Mouse (Mus musculus): Measurements from ENCODE around the gene Nfs1. TPM values are rescaled to one million over a fixed set of nuclear protein-coding genes. Genes with fewer than 3 reads are reported as not detected.

The Nfs1 gene
- total and polyA plus RNA-seq, 3 experiments, result 64.5 to 83.9 TPM; not detected in 1

- H3K79me2 ChIP-seq (ENCODE audit: control insufficient read depth, insufficient read depth, low read length, poor library complexity), result peaks cover 32% of the 10 kb centered on the region
- peaks cover 32 to 37% of the 10 kb centered on the region in 2 experiments for H3K36me3 ChIP-seq (ENCODE audit: control insufficient read depth in 1 of 2, insufficient read depth in 2 of 2, low read length in 2 of 2)
- peak within 1 kb of the TSS; percentile 99 for H3K9ac ChIP-seq (ENCODE audit: control insufficient read depth, low read depth, low read length, poor library complexity, severe bottlenecking)
- DNase-seq (ENCODE audit: low read depth, low spot score), result peak; percentile 100
- no peaks in the 10 kb centered on the region for H3K9me3 ChIP-seq (replicated peaks; ENCODE audit: insufficient read depth, low read length)
- peak within 1 kb of the TSS; percentile 89 to 99 for H3K4me3 ChIP-seq (ENCODE audit: control insufficient read depth in 1 of 2, insufficient read depth in 1 of 2, low read depth in 2 of 2, low read length in 2 of 2)
- H3K27me3 ChIP-seq (ENCODE audit: control insufficient read depth in 1 of 2, insufficient read depth in 2 of 2, low read length in 2 of 2), result no peaks in the 10 kb centered on the region
- H3K27ac ChIP-seq (ENCODE audit: control insufficient read depth, low read depth, low read length), result peak within 1 kb of the TSS; percentile 98
- H3K4me1 ChIP-seq (ENCODE audit: control insufficient read depth in 1 of 2, insufficient read depth in 2 of 2, low read length in 2 of 2), result peaks cover 3 to 16% of the 10 kb centered on the region in 2 experiments
- TF ChIP-seq TBP (IDR thresholded peaks at IDR 0.05; ENCODE audit: low read depth, low read length) (peak; percentile 86), MYB (IDR thresholded peaks at IDR 0.05; ENCODE audit: low read depth, low read length) (0 out of 2 replicates have a peak, but pooled peaks have one; percentile 51), EP300 (IDR thresholded peaks at IDR 0.05; ENCODE audit: low read depth in 1 of 2, low read length in 2 of 2) (peak in 1 of 2 experiments; percentile 52; a peak in 2 of 4 replicates), NRF1 (IDR thresholded peaks at IDR 0.05; ENCODE audit: insufficient read depth, low read depth, low read length, poor library complexity, severe bottlenecking) (no peak), MAZ (IDR thresholded peaks at IDR 0.05; ENCODE audit: low read depth, low read length) (peak; percentile 97), ZMIZ1 (IDR thresholded peaks at IDR 0.05; ENCODE audit: low read depth, low read length) (peak; percentile 80; the same call in 1 of the 2 replicates), MAX (IDR thresholded peaks at IDR 0.05; ENCODE audit: low read length) (peak; percentile 63; the same call in 1 of the 2 replicates), GATA1 (IDR thresholded peaks at IDR 0.05; ENCODE audit: low read depth, low read length) (peak; percentile 53), RCOR1 (IDR thresholded peaks at IDR 0.05; ENCODE audit: low read depth, low read length) (no peak), POLR2AphosphoS5 (IDR thresholded peaks at IDR 0.05; ENCODE audit: borderline replicate concordance, low read depth, low read length) (no peak; the same call in 1 of the 2 replicates), CHD2 (IDR thresholded peaks at IDR 0.05; ENCODE audit: low read length) (peak; percentile 100), TAL1 (IDR thresholded peaks at IDR 0.05; ENCODE audit: low read length) (peak; percentile 45), ZNF384 (IDR thresholded peaks at IDR 0.05; ENCODE audit: low read depth, low read length) (no peak), ETS1 (IDR thresholded peaks at IDR 0.05; ENCODE audit: low read depth, low read length) (peak; percentile 80), ELF1 (IDR thresholded peaks at IDR 0.05; ENCODE audit: low read depth, low read length) (no peak), SIN3A (IDR thresholded peaks at IDR 0.05; ENCODE audit: low read length) (peak; percentile 90), CTCF (IDR thresholded peaks at IDR 0.05 in 2 of 3, conservative IDR thresholded peaks at IDR 0.05 in 1 of 3; ENCODE audit: control insufficient read depth in 1 of 3, insufficient read depth in 1 of 3, low read depth in 2 of 3, low read length in 3 of 3, poor library complexity in 1 of 3, severe bottlenecking in 1 of 3) (no peak), ZC3H11A (IDR thresholded peaks at IDR 0.05; ENCODE audit: low read depth, low read length) (no peak), GABPA (IDR thresholded peaks at IDR 0.05; ENCODE audit: low read depth, low read length) (no peak), MAFK (IDR thresholded peaks at IDR 0.05; ENCODE audit: borderline replicate concordance, low read depth, low read length) (no peak), JUND (IDR thresholded peaks at IDR 0.05; ENCODE audit: low read depth, low read length) (no peak), CHD1 (IDR thresholded peaks at IDR 0.05; ENCODE audit: low read depth, low read length) (no peak), RAD21 (IDR thresholded peaks at IDR 0.05; ENCODE audit: low read depth, low read length) (no peak), POLR2A (IDR thresholded peaks at IDR 0.05; ENCODE audit: control insufficient read depth in 1 of 2, insufficient read depth in 1 of 2, low read depth in 1 of 2, low read length in 2 of 2, poor library complexity in 1 of 2) (peak; percentile 84 to 96), MYC (IDR thresholded peaks at IDR 0.05; ENCODE audit: low read depth, low read length) (no peak; the same call in 1 of the 2 replicates), E2F4 (IDR thresholded peaks at IDR 0.05; ENCODE audit: borderline replicate concordance, low read depth, low read length) (no peak), POLR2AphosphoS2 (IDR thresholded peaks at IDR 0.05; ENCODE audit: low read length) (peak; percentile 93), USF2 (IDR thresholded peaks at IDR 0.05; ENCODE audit: borderline replicate concordance in 1 of 2, insufficient read depth in 1 of 2, low read depth in 1 of 2, low read length in 2 of 2) (no peak), MEF2A (IDR thresholded peaks at IDR 0.05; ENCODE audit: extremely low read depth, insufficient replicate concordance, low read depth, low read length, poor library complexity, severe bottlenecking) (no peak), MXI1 (IDR thresholded peaks at IDR 0.05; ENCODE audit: low read depth, low read length) (peak; percentile 79; the same call in 1 of the 2 replicates), HCFC1 (IDR thresholded peaks at IDR 0.05; ENCODE audit: low read depth, low read length) (peak; percentile 90), SMC3 (IDR thresholded peaks at IDR 0.05; ENCODE audit: low read depth, low read length) (no peak), BHLHE40 (IDR thresholded peaks at IDR 0.05; ENCODE audit: borderline replicate concordance, low read depth, low read length) (no peak), ZKSCAN1 (IDR thresholded peaks at IDR 0.05; ENCODE audit: low read depth, low read length) (no peak), TCF12 (IDR thresholded peaks at IDR 0.05; ENCODE audit: low read depth, low read length) (peak; percentile 59), NELFE (IDR thresholded peaks at IDR 0.05; ENCODE audit: low read depth, low read length) (peak; percentile 82)
These were observed 36.3 kb upstream of the Nfs1 start, which contains the start of gene Rbm39 for GRCm38 (mm10) chr2:156180094-156180821. Rbm39 (minus strand) TSS chr2:156180238.

Measured in MEL (cell line).